Mouse (Mus musculus) C2C12 (cell line): ENCODE data around the gene Hist1h4h. TPM values are rescaled to one million over a fixed set of nuclear protein-coding genes. Genes with fewer than 3 reads are reported as not detected.
"Not testable (repeated sequence)": the region's sequence is repeated elsewhere in the genome, so short reads cannot be mapped to it uniquely, and the experiment has no call there.

ENCODE experiments used
- H3K27me3 ChIP-seq: one replicate; pipeline ENCODE4 v1.6.1; 2011; ENCODE audit not compliant: control insufficient read depth, insufficient read depth, insufficient read length
- H3K36me3 ChIP-seq: one replicate; pipeline ENCODE4 v1.6.1; 2011; ENCODE audit not compliant: control insufficient read depth, insufficient read depth
- H3K4me3 ChIP-seq: one replicate; pipeline ENCODE4 v1.5.1; 2011; ENCODE audit warnings: mild to moderate bottlenecking, control low read depth; ENCODE audit not compliant: poor library complexity, insufficient read depth, severe bottlenecking
- H3K79me2 ChIP-seq: one replicate; pipeline ENCODE4 v1.6.1; 2011; ENCODE audit not compliant: control insufficient read depth, insufficient read depth
- H3K79me3 ChIP-seq: one replicate; pipeline ENCODE4 v1.6.1; 2011; ENCODE audit warnings: low read depth, control low read depth
- H3ac ChIP-seq: one replicate; pipeline ENCODE3; 2011; ENCODE audit warnings: low read depth; ENCODE audit not compliant: control insufficient read depth, insufficient read length
- CEBPB ChIP-seq: IDR thresholded peaks from one replicate; pipeline ENCODE4 v1.6.1; 2011; ENCODE audit warnings: low read depth, mild to moderate bottlenecking, control low read depth, moderate library complexity
- CTCF ChIP-seq: IDR thresholded peaks from one replicate; pipeline ENCODE4 v1.5.1; 2011; ENCODE audit not compliant: control insufficient read depth, insufficient read depth, insufficient read length
- FOSL1 ChIP-seq: IDR thresholded peaks from one replicate; pipeline ENCODE4 v1.8.0; 2011; ENCODE audit warnings: mild to moderate bottlenecking, low read length; ENCODE audit not compliant: poor library complexity, insufficient read depth, severe bottlenecking
- MAX ChIP-seq: IDR thresholded peaks from one replicate; pipeline ENCODE4 v1.6.1; 2011; ENCODE audit warnings: mild to moderate bottlenecking, control low read depth
- MYOD1 ChIP-seq: IDR thresholded peaks from one replicate; pipeline ENCODE4 v1.6.1; 2011; ENCODE audit warnings: low read depth; ENCODE audit not compliant: control insufficient read depth, insufficient read length
- MYOG ChIP-seq: IDR thresholded peaks from one replicate; pipeline ENCODE4 v1.6.1; 2011; ENCODE audit not compliant: control insufficient read depth, insufficient read length; ENCODE audit errors: extremely low read depth
- USF1 ChIP-seq: IDR thresholded peaks from one replicate; pipeline ENCODE4 v1.6.1; 2011; ENCODE audit warnings: low read depth, mild to moderate bottlenecking, control low read depth, moderate library complexity
- polyA plus RNA-seq: library from polyadenylated mRNA; unstranded; fragments of >200 nt; fragmentation: generic; extraction: Trizol; gene quantifications from one replicate; pipeline ENCODE4 v1.2.1, GENCODE M21; 2012; ENCODE audit warnings: missing spikeins

The Hist1h4h gene
- polyA plus RNA-seq, 1 experiment, result 6.9 TPM

DNA sequence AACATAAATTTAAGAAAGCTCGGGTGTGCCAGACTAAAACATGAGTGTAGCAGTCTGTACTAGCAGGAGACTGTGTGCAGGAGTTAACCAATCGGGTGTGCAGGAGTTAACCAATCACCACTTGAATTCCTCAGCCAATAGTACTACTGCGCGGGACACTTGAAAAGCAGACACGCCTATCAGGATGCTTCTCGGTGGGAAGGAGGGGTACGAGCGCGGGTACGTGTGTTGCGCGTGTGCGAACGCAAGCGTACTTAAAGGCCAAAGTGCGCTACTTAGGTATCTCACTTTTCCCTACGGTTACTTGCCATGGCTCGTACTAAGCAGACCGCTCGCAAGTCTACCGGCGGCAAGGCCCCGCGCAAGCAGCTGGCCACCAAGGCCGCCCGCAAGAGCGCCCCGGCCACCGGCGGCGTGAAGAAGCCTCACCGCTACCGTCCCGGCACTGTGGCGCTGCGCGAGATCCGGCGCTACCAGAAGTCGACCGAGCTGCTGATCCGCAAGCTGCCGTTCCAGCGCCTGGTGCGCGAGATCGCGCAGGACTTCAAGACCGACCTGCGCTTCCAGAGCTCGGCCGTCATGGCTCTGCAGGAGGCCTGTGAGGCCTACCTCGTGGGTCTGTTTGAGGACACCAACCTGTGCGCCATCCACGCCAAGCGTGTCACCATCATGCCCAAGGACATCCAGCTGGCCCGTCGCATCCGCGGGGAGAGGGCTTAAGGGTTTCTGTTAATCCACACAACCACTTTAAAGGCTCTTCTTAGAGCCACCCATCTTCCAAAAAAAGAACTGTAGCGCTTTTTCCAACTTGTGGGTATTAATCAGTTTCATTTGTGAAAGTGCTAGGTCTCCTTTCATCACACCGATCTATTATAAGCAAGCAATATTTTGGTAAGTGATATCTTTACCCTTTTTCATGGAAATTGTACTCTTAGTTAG is 4.6 kb downstream of the Hist1h4h start, which contains the start of gene Hist1h3g:
Gene Hist1h3g (plus strand): TSS at position 286 of the 939 bp plus-strand sequence.
- peak; percentile 34 for TF ChIP-seq MAX
- peak within 1 kb of the TSS; percentile 36 for H3K4me3 ChIP-seq
- peaks cover 22% of the 10 kb centered on the region for H3K79me2 ChIP-seq
- not testable (repeated sequence) for H3K36me3 ChIP-seq, H3K79me3 ChIP-seq, H3K27me3 ChIP-seq
- H3ac ChIP-seq, result peak within 1 kb of the TSS; percentile 81

DNA sequence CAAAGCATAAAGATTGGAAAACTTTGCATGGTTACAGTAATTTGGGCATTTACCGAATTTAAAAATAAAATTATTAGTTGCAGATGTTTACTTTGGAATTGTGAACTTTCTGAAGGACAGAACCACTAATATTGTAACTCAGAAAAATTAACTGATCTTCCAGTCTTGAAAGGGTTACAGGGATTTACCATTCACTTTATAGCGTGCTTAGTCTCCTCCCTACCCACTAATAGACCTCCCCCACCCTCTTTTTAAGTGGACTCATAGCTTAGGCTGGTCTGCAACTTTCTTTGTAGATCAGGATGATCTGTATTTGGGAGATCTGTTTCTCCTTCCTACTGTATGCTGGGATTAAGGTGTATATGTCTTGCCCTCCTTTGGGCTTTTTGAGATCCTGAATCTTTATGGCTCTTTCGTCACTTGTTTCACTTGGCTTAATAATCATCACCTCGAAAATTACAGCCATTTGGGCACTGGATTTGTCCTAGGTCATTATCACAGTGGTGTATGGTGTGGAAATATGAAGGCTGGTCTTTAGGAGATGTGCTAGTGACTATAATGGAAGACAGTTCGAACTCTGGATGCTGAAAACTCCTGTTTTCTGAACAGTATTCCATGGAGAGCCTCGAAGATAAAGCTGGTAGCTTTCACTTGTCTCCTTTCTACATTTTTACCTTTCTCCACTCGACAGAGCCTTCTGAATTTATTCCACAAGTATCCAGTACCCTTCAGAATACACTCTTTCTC is 5.4 kb downstream of the Hist1h4h start:
- Histone ChIP-seq H3K36me3 (no peaks in the 10 kb centered on the region), H3K79me3 (no peaks in the 10 kb centered on the region), H3K27me3 (no peaks in the 10 kb centered on the region), H3K4me3 (peak overlapping the region; percentile 36), H3ac (peak overlapping the region; percentile 44), H3K79me2 (peaks cover 22% of the 10 kb centered on the region)
- TF ChIP-seq MYOG, result no peak
- no peak for TF ChIP-seq FOSL1
- TF ChIP-seq USF1, result no peak
- no peak for TF ChIP-seq MAX
- TF ChIP-seq CTCF, result no peak
- no peak for TF ChIP-seq CEBPB
- no peak for TF ChIP-seq MYOD1

GRCm38 (mm10) chr13:23537006-23537710 is 6.3 kb downstream of the Hist1h4h start:
- Histone ChIP-seq H3K79me3 (no peaks in the 10 kb centered on the region), H3K79me2 (peaks cover 22% of the 10 kb centered on the region), H3K4me3 (no peak overlapping the region), H3ac (peak overlapping the region; percentile 44), H3K27me3 (no peaks in the 10 kb centered on the region), H3K36me3 (no peaks in the 10 kb centered on the region)
- TF ChIP-seq CTCF, result no peak
- TF ChIP-seq FOSL1, result no peak
- no peak for TF ChIP-seq CEBPB
- no peak for TF ChIP-seq MYOG
- TF ChIP-seq MYOD1, result no peak
- no peak for TF ChIP-seq USF1
- no peak for TF ChIP-seq MAX

GRCm38 (mm10) chr13:23538249-23538648 is 7.4 kb downstream of the Hist1h4h start:
- peaks cover 22% of the 10 kb centered on the region for H3K79me2 ChIP-seq
- no peaks in the 10 kb centered on the region for H3K36me3 ChIP-seq
- H3K4me3 ChIP-seq, result peak overlapping the region; percentile 8
- no peaks in the 10 kb centered on the region for H3K27me3 ChIP-seq
- peak overlapping the region; percentile 50 for H3ac ChIP-seq
- no peaks in the 10 kb centered on the region for H3K79me3 ChIP-seq
- TF ChIP-seq FOSL1 (no peak), CTCF (no peak), MYOD1 (no peak), CEBPB (no peak), MYOG (no peak), MAX (no peak), USF1 (no peak)

DNA sequence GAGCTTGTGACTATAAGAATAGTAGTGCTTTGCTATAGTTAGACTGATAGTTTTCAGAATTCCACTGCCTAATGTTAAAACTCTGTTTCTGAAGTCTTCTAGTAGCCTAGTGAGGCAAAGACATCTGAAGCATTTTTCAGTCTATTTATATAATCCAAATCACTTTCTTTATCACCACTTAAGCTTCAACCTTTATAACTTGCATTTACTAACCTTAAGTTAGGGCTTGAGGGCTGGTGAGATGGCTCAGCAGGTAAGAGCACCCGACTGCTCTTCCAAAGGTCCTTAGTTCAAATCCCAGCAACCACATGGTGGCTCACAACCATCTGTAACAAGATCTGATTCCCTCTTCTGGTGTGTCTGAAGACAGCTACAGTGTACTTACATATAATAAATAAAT is 9.0 kb downstream of the Hist1h4h start:
- not testable (repeated sequence) for H3ac ChIP-seq, H3K79me3 ChIP-seq, H3K4me3 ChIP-seq, H3K36me3 ChIP-seq, H3K27me3 ChIP-seq
- H3K79me2 ChIP-seq, result peaks cover 22% of the 10 kb centered on the region
